Mouse (Mus musculus): ENCODE measurements around the gene Rbm15b. TPM values are rescaled to one million over a fixed set of nuclear protein-coding genes. Genes with fewer than 3 reads are reported as not detected.

The Rbm15b gene
- polyA plus RNA-seq, 1 experiment: 36.9 TPM

GRCm38 (mm10) chr9:106888346-106888745, 1.1 kb upstream of the Rbm15b start:
- no peak overlapping the region for H3K4me3 ChIP-seq (ENCODE audit: low read depth, low read length)
- no peak overlapping the region for H3K9ac ChIP-seq (ENCODE audit: low read depth, poor library complexity, severe bottlenecking)
- H3K9me3 ChIP-seq (replicated peaks; ENCODE audit: control insufficient read depth, insufficient read depth, low read length, poor library complexity, severe bottlenecking): no peaks in the 10 kb centered on the region
- no peaks in the 10 kb centered on the region for H3K27me3 ChIP-seq (ENCODE audit: control insufficient read depth, insufficient read depth, low read length, poor library complexity, severe bottlenecking)
- no peak overlapping the region for H3K27ac ChIP-seq (ENCODE audit: insufficient read depth, low read length)
- H3K4me1 ChIP-seq (ENCODE audit: control insufficient read depth, insufficient read depth, low read length): peaks cover 2% of the 10 kb centered on the region
- TF ChIP-seq EP300 (IDR thresholded peaks at IDR 0.05; ENCODE audit: insufficient read depth, low read depth, low read length): no peak
- TF ChIP-seq CTCF (IDR thresholded peaks at IDR 0.05; ENCODE audit: low read depth, low read length): no peak
- no peak for TF ChIP-seq POLR2A (IDR thresholded peaks at IDR 0.05; ENCODE audit: insufficient read depth, low read length)
- H3K36me3 ChIP-seq (ENCODE audit: control insufficient read depth, insufficient read depth, low read length, poor library complexity, severe bottlenecking): peaks cover 26% of the 10 kb centered on the region

DNA sequence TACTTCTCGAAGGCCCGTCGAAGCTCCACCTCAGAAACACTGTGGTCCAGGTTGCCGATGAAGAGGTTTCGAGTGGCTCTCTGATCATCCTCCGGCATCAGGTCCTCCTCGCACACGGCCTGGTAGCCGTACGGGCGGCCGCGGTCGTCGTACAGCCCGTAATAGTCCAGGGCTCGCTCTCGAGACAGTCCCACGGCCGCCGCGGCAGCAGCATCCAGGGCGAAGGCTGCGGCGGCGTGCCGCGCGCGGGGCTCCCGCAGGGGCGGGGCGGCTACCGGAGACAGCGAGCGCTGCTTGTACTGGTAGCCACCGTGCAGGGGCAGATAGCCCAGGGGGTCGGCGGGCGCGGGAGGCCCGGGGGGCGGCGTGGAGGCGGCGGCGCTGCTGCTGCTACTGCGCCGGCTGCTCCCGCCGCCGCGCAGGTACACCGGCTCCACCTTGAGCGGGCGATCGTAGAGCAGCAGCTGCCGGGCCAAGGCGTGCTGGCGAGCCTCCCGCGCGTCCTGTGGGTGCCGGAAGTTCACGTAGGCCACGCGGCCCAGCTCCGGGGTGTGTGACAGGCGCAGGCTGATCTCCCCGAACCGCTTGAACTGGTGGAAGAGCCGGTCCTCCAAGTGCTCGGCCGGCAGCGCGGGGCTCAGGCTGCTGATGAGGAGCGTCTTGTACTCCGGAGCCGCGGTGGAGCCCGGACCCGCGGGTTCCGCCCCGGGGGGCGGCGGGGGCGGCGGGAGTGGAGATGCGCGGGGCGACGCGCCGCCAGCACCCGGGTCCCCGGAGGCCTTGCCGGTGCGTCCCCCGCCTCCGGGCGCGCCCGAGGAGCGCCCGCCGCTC, 1.1 kb downstream of the Rbm15b start:
- no peak for TF ChIP-seq CTCF (IDR thresholded peaks at IDR 0.05; ENCODE audit: low read depth, low read length)
- Histone ChIP-seq H3K27me3 (ENCODE audit: control insufficient read depth, insufficient read depth, low read length, poor library complexity, severe bottlenecking) (no peaks in the 10 kb centered on the region), H3K9ac (ENCODE audit: low read depth, poor library complexity, severe bottlenecking) (peak overlapping the region; percentile 97), H3K36me3 (ENCODE audit: control insufficient read depth, insufficient read depth, low read length, poor library complexity, severe bottlenecking) (peaks cover 30% of the 10 kb centered on the region), H3K4me1 (ENCODE audit: control insufficient read depth, insufficient read depth, low read length) (peaks cover 2% of the 10 kb centered on the region), H3K9me3 (replicated peaks; ENCODE audit: control insufficient read depth, insufficient read depth, low read length, poor library complexity, severe bottlenecking) (no peaks in the 10 kb centered on the region), H3K27ac (ENCODE audit: insufficient read depth, low read length) (no peak overlapping the region), H3K4me3 (ENCODE audit: low read depth, low read length) (peak overlapping the region; percentile 94)

DNA sequence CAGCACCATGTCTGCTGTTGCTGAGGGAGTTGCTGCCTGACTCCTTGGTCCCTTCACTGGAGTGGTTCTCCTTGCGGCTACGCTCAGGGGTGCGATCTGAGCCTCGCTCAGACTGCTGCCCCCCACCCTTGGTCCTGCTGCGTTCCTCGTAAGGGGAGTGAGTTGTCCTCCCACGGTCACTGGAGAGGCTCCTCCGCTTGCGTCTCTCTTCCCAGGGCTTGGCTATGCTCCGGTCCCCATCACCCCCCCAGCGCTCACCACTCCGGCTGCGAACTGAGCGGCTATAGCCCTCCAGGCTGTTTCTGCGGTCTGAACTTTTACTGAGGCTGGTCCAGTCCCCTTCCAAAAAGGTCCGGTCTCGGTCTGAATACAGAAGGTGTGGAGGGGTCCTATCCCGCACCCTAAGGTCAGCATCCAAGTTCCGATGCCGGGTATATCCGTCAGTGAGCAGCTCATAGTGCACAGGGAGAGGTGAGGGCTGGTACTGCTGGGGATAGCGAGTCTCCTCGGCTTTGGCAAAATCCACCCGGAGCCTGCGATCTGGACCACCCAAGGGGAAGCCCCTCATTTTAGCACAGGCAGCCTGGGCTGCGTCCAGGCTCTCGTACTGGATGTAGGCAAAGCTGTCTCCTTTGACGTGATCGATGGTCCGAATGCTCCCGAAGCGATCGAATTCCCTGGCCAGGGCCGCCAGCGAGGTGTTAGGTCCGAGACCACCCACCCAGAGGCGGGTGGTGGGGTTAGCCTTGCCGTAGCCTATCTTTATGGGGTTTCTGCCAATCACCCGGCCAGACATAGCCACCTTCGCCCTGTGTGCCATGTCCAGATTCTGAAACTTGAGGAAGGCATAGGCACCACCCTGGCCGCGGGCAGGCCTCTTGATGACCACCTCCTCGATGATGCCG, 2.0 kb downstream of the Rbm15b start:
- H3K9ac ChIP-seq (ENCODE audit: low read depth, poor library complexity, severe bottlenecking): peak overlapping the region; percentile 97
- TF ChIP-seq POLR2A (IDR thresholded peaks at IDR 0.05; ENCODE audit: insufficient read depth, low read length): no peak
- no peak for TF ChIP-seq EP300 (IDR thresholded peaks at IDR 0.05; ENCODE audit: insufficient read depth, low read depth, low read length)
- TF ChIP-seq CTCF (IDR thresholded peaks at IDR 0.05; ENCODE audit: low read depth, low read length): no peak
- H3K27me3 ChIP-seq (ENCODE audit: control insufficient read depth, insufficient read depth, low read length, poor library complexity, severe bottlenecking): no peaks in the 10 kb centered on the region
- no peak overlapping the region for H3K27ac ChIP-seq (ENCODE audit: insufficient read depth, low read length)
- H3K9me3 ChIP-seq (replicated peaks; ENCODE audit: control insufficient read depth, insufficient read depth, low read length, poor library complexity, severe bottlenecking): no peaks in the 10 kb centered on the region
- H3K4me1 ChIP-seq (ENCODE audit: control insufficient read depth, insufficient read depth, low read length): peaks cover 2% of the 10 kb centered on the region
- peak overlapping the region; percentile 94 for H3K4me3 ChIP-seq (ENCODE audit: low read depth, low read length)
- peaks cover 26% of the 10 kb centered on the region for H3K36me3 ChIP-seq (ENCODE audit: control insufficient read depth, insufficient read depth, low read length, poor library complexity, severe bottlenecking)

GRCm38 (mm10) chr9:106884306-106884705, 2.9 kb downstream of the Rbm15b start:
- Histone ChIP-seq H3K9ac (ENCODE audit: low read depth, poor library complexity, severe bottlenecking) (peak overlapping the region; percentile 97; the same call in 1 of the 2 replicates), H3K4me1 (ENCODE audit: control insufficient read depth, insufficient read depth, low read length) (peaks cover 2% of the 10 kb centered on the region), H3K27me3 (ENCODE audit: control insufficient read depth, insufficient read depth, low read length, poor library complexity, severe bottlenecking) (no peaks in the 10 kb centered on the region), H3K9me3 (replicated peaks; ENCODE audit: control insufficient read depth, insufficient read depth, low read length, poor library complexity, severe bottlenecking) (no peaks in the 10 kb centered on the region), H3K4me3 (ENCODE audit: low read depth, low read length) (peak overlapping the region; percentile 94), H3K27ac (ENCODE audit: insufficient read depth, low read length) (no peak overlapping the region), H3K36me3 (ENCODE audit: control insufficient read depth, insufficient read depth, low read length, poor library complexity, severe bottlenecking) (peaks cover 24% of the 10 kb centered on the region)
- TF ChIP-seq EP300 (IDR thresholded peaks at IDR 0.05; ENCODE audit: insufficient read depth, low read depth, low read length) (no peak), CTCF (IDR thresholded peaks at IDR 0.05; ENCODE audit: low read depth, low read length) (no peak), POLR2A (IDR thresholded peaks at IDR 0.05; ENCODE audit: insufficient read depth, low read length) (no peak)

GRCm38 (mm10) chr9:106883085-106883484, 4.1 kb downstream of the Rbm15b start:
- Histone ChIP-seq H3K36me3 (ENCODE audit: control insufficient read depth, insufficient read depth, low read length, poor library complexity, severe bottlenecking) (peaks cover 14% of the 10 kb centered on the region), H3K27ac (ENCODE audit: insufficient read depth, low read length) (no peak overlapping the region), H3K9ac (ENCODE audit: low read depth, poor library complexity, severe bottlenecking) (no peak overlapping the region), H3K4me1 (ENCODE audit: control insufficient read depth, insufficient read depth, low read length) (no peaks in the 10 kb centered on the region), H3K4me3 (ENCODE audit: low read depth, low read length) (no peak overlapping the region), H3K27me3 (ENCODE audit: control insufficient read depth, insufficient read depth, low read length, poor library complexity, severe bottlenecking) (no peaks in the 10 kb centered on the region), H3K9me3 (replicated peaks; ENCODE audit: control insufficient read depth, insufficient read depth, low read length, poor library complexity, severe bottlenecking) (no peaks in the 10 kb centered on the region)
- TF ChIP-seq CTCF (IDR thresholded peaks at IDR 0.05; ENCODE audit: low read depth, low read length) (no peak), POLR2A (IDR thresholded peaks at IDR 0.05; ENCODE audit: insufficient read depth, low read length) (no peak), EP300 (IDR thresholded peaks at IDR 0.05; ENCODE audit: insufficient read depth, low read depth, low read length) (no peak)
